Mouse (Mus musculus) cortical plate, adult 2 months (tissue): Measurements from ENCODE around the gene Gm4981.
"Not testable (repeated sequence)": the region's sequence is repeated elsewhere in the genome, so short reads cannot be mapped to it uniquely, and the experiment has no call there.

Experiments
- CTCF ChIP-seq: fragments of 200-500 bp; IDR thresholded peaks from 2 replicates; pipeline ENCODE4 v1.5.1; 2011; ENCODE audit warnings: mild to moderate bottlenecking, control low read depth, low read length; ENCODE audit not compliant: insufficient read depth; ENCODE audit errors: extremely low read depth
- POLR2A ChIP-seq: fragments of 200-500 bp; IDR thresholded peaks from 2 replicates; pipeline ENCODE4 v1.6.1; 2011; ENCODE audit warnings: mild to moderate bottlenecking, low read length, control low read depth; ENCODE audit not compliant: insufficient read depth; ENCODE audit errors: extremely low read depth

DNA sequence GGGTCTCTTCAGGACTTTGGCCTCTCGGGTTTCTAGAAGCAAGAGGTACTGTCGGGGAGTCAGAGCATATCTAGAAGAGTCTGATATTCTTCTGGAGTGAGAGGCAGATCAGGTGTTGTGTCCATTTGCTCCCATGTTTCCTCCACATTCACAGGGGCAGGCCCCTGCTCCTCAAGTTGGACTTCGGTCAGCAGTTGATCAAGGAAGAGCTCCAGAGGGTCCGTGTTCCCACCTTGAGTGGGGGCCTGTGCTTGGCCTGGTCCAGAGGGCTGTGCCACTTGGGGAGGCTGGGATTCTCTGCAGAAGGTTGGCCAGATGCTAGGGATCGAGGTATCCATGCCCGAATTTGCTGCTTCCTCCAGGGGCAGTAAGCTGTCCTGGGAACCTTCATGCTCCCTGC lies 8.7 kb downstream of the Gm4981 start:
- TF ChIP-seq POLR2A, CTCF: not testable (repeated sequence)
